ENCODE assay signal across 35 mouse cellular contexts in the genomic region with DNA sequence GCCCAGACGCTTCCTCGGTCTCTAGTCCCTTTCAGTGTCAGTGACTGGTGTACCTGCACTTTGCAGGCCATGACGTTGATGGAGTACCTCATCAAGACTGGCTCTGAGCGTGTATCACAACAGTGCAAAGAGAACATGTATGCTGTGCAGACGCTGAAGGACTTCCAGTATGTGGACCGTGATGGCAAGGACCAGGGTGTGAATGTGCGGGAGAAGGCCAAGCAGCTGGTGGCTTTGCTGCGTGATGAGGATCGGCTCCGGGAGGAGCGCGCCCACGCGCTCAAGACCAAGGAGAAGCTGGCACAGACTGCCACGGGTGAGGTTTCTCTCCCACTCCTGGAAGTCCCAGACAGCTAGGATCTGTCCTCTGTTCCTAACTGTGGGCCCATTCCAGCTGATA. TPM values are rescaled to one million over a fixed set of nuclear protein-coding genes. Genes with fewer than 3 reads are reported as not detected.
DNase-seq lines count a peak whose midpoint lies in the region; ATAC-seq lines count a peak whose summit lies in the region.
"Had no signal": no experiment of that assay in that cellular context is flagged by ENCODE, and none has a peak within 500 bp of the region (broad histone marks: within the 10 kb centered on the region; RNA-seq: fewer than 3 reads in every experiment).

No protein-coding gene starts in this region.

- H3K4me3 ChIP-seq in heart, embryonic 11.5 days (ENCODE audit: low read depth, low read length): no peak overlapping the region
- H3K4me3 ChIP-seq: forebrain, embryonic 13.5 days; heart, adult 2 months; hindbrain, embryonic 12.5 days; limb, embryonic 13.5 days; liver, embryonic 13.5 days; midbrain, embryonic 13.5 days had no signal

- no peak for ATAC-seq in heart, embryonic 11.5 days (replicated peaks; ENCODE audit: insufficient number of reproducible peaks, low FRiP score, low TSS enrichment)
- ATAC-seq: forebrain, embryonic 13.5 days; midbrain, embryonic 13.5 days; Patski had no signal

- H3K9me3 ChIP-seq in heart, embryonic 11.5 days (replicated peaks; ENCODE audit: control insufficient read depth, low read length): no peaks in the 10 kb centered on the region
- H3K9me3 ChIP-seq: forebrain, embryonic 13.5 days; G1E; hindbrain, embryonic 12.5 days; limb, embryonic 13.5 days; liver, embryonic 13.5 days; midbrain, embryonic 13.5 days had no signal

- no peak overlapping the region for H3K9ac ChIP-seq in heart, embryonic 11.5 days (ENCODE audit: low read depth, low read length)
- H3K9ac ChIP-seq: forebrain, embryonic 13.5 days; hindbrain, embryonic 12.5 days; limb, embryonic 13.5 days; liver, embryonic 13.5 days; lung, embryonic 14.5 days; midbrain, embryonic 13.5 days had no signal

- H3K4me1 ChIP-seq in heart, embryonic 11.5 days (ENCODE audit: control insufficient read depth, insufficient read depth, low read length): 0 out of 2 replicates have a peak, but pooled peaks cover 3% of the 10 kb centered on the region
- H3K4me1 ChIP-seq: hindbrain, embryonic 12.5 days had no signal

- no peak overlapping the region for H3K27ac ChIP-seq in heart, embryonic 11.5 days (ENCODE audit: low read depth, low read length)
- H3K27ac ChIP-seq: forebrain, embryonic 13.5 days; heart, adult 2 months; hindbrain, embryonic 12.5 days; limb, embryonic 13.5 days; liver, embryonic 13.5 days; midbrain, embryonic 13.5 days; stomach, postnatal 0 days had no signal

- WGBS in heart, embryonic 11.5 days (ENCODE audit: insufficient replicate concordance): 94% methylated on average over 15 of the region's 15 CpGs

- H3K36me3 ChIP-seq in heart, embryonic 11.5 days (ENCODE audit: control insufficient read depth, insufficient read depth, low read length): peaks cover 32% of the 10 kb centered on the region

- intact Hi-C loops in left cerebral cortex, postnatal 10 days (cut with DNase I): loop anchor here (10.0 kb wide), 1 partner anchor 1085 kb away; a partner anchor contains a TSS
- intact Hi-C loops in left cerebral cortex, postnatal 25 days (cut with DNase I): loop anchor here (10.0 kb wide), 1 partner anchor 1085 kb away; a partner anchor contains a TSS

- no peaks in the 10 kb centered on the region for H3K27me3 ChIP-seq in heart, embryonic 11.5 days (ENCODE audit: control insufficient read depth, insufficient read depth, low read length)
- H3K27me3 ChIP-seq: CH12.LX; forebrain, embryonic 13.5 days; hindbrain, embryonic 12.5 days; limb, embryonic 13.5 days; liver, embryonic 13.5 days; midbrain, embryonic 13.5 days; Patski had no signal

- H3K4me2 ChIP-seq in heart, embryonic 11.5 days: no peak overlapping the region
- H3K4me2 ChIP-seq: forebrain, embryonic 13.5 days; hindbrain, embryonic 12.5 days; limb, embryonic 13.5 days; liver, embryonic 13.5 days; lung, embryonic 14.5 days; midbrain, embryonic 13.5 days had no signal

- peak; percentile 86 for DNase-seq in heart, adult 11 months
- DNase-seq in left cerebral cortex, adult 8-10 months (ENCODE audit: low spot score in 2 of 2): peak; percentile 28 to 74
- DNase-seq in left cerebral cortex, postnatal 10 days (ENCODE audit: extremely low spot score in 1 of 2, low spot score in 2 of 2): no peak
- peak; percentile 51 to 82 for DNase-seq in left cerebral cortex, postnatal 25 days (ENCODE audit: low spot score in 2 of 2)
- peak; percentile 44 for DNase-seq in right cerebral cortex, postnatal 25 days
- no peak for DNase-seq in ovary, postnatal 36 days (ENCODE audit: low spot score)
- DNase-seq: adrenal gland, adult 2 months; B cell, adult 2 months; cerebellum, adult 18-20 months; gastrocnemius, postnatal 14 days; heart, adult 2 months; kidney, adult 18-20 months; layer of hippocampus, postnatal 36 days; liver, embryonic 13.5 days; lung, embryonic 14.5 days had no signal

RNA-seq across cellular contexts. Expression of a gene that starts 9.8 kb away (rescaled TPM):
- 47.0 and 48.1 TPM in 2 replicates for polyA plus RNA-seq in heart, embryonic 11.5 days (2014; fragmentation: Nextera tagmentation; extraction: Ambion mirVana)
- 100 to 1,000 TPM; 395 to 439 (median 410) TPM for total RNA-seq in left cerebral cortex, adult 8-10 months (2022)
- 100 to 1,000 TPM; 387 to 408 TPM for total RNA-seq in left cerebral cortex, postnatal 10 days (2021)
- 100 to 1,000 TPM; 454 to 461 TPM for total RNA-seq in left cerebral cortex, postnatal 25 days (2021)

RNA-seq across cellular contexts. Expression of a gene that starts 26.9 kb away (rescaled TPM):
- not detected in 2 replicates for polyA plus RNA-seq in heart, embryonic 11.5 days (2014; fragmentation: Nextera tagmentation; extraction: Ambion mirVana)
- not detected for total RNA-seq in left cerebral cortex, adult 8-10 months (2022)
- total RNA-seq in left cerebral cortex, postnatal 10 days (2021): not detected
- total RNA-seq in left cerebral cortex, postnatal 25 days (2021): not detected
- total RNA-seq: adrenal gland, postnatal 4 days; CH12.LX; G1E; gastrocnemius, postnatal 14 days; heart, adult 2 months; heart, postnatal 25 days; layer of hippocampus, postnatal 36 days; megakaryocyte, adult 5-6 weeks; monocyte, adult 5-6 weeks; neutrophil, adult 5-6 weeks had no signal
- polyA plus RNA-seq: adrenal gland, adult 2 months; embryonic facial prominence, embryonic 14.5 days; forebrain, embryonic 13.5 days; frontal cortex, adult 2 months; G1E; heart, adult 2 months; heart, embryonic 14.5 days; hindbrain, embryonic 12.5 days; kidney, embryonic 16.5 days; large intestine, adult 2 months; limb, embryonic 13.5 days; liver, embryonic 13.5 days; lung, embryonic 14.5 days; midbrain, embryonic 13.5 days; Patski; stomach, postnatal 0 days; urinary bladder, adult 2 months had no signal

RNA-seq across cellular contexts. Expression of a gene that starts 27.9 kb away (rescaled TPM):
- polyA plus RNA-seq in heart, embryonic 11.5 days (2014; fragmentation: Nextera tagmentation; extraction: Ambion mirVana): 84.0 and 85.5 TPM in 2 replicates
- total RNA-seq in left cerebral cortex, adult 8-10 months (2022): 100 to 1,000 TPM; 159 to 182 (median 174) TPM
- total RNA-seq in left cerebral cortex, postnatal 10 days (2021): 100 to 1,000 TPM; 170 to 172 TPM
- total RNA-seq in left cerebral cortex, postnatal 25 days (2021): 100 to 1,000 TPM; 171 to 180 TPM

RNA-seq across cellular contexts. Expression of a gene that starts 35.9 kb away (rescaled TPM):
- 1.3 and 1.8 TPM in 2 replicates for polyA plus RNA-seq in heart, embryonic 11.5 days (2014; fragmentation: Nextera tagmentation; extraction: Ambion mirVana)
- under 1 TPM in 3 of 4 experiments, not detected in 1; 0.34 to 0.51 (median 0.36) TPM for total RNA-seq in left cerebral cortex, adult 8-10 months (2022)
- total RNA-seq in left cerebral cortex, postnatal 10 days (2021): under 1 TPM in 1 of 2 experiments, not detected in 1; 0.71 TPM
- not detected for total RNA-seq in left cerebral cortex, postnatal 25 days (2021)
- total RNA-seq: layer of hippocampus, postnatal 36 days; neutrophil, adult 5-6 weeks had no signal

RNA-seq across cellular contexts. Expression of a gene that starts 38.5 kb away (rescaled TPM):
- polyA plus RNA-seq in heart, embryonic 11.5 days (2014; fragmentation: Nextera tagmentation; extraction: Ambion mirVana): 14.7 and 17.8 TPM in 2 replicates
- 10 to 100 TPM; 25.2 to 31.7 (median 27.2) TPM for total RNA-seq in left cerebral cortex, adult 8-10 months (2022)
- total RNA-seq in left cerebral cortex, postnatal 10 days (2021): 10 to 100 TPM; 68.9 to 71.0 TPM
- 10 to 100 TPM; 36.8 to 41.7 TPM for total RNA-seq in left cerebral cortex, postnatal 25 days (2021)
- total RNA-seq: monocyte, adult 5-6 weeks had no signal

Comparison
In these comparisons a context has a peak if more than half of its experiments do, and no peak if none do; other contexts are left out.
1. DNase-seq: peak in heart, adult 11 months (single experiment), left cerebral cortex, adult 8-10 months (2 of 2), left cerebral cortex, postnatal 25 days (2 of 2) and right cerebral cortex, postnatal 25 days (single experiment); none in left cerebral cortex, postnatal 10 days (0 of 2) and ovary, postnatal 36 days (single experiment).